Comparison of ENCODE assay signal across 9 mouse cellular contexts in genomic region chr11:21997561-21998140, GRCm38 (mm10). TPM values are rescaled to one million over a fixed set of nuclear protein-coding genes. Genes with fewer than 3 reads are reported as not detected.
DNase-seq lines count a peak whose midpoint lies in the region; ATAC-seq lines count a peak whose summit lies in the region.
"Had no signal": no experiment of that assay in that cellular context is flagged by ENCODE, and none has a peak within 500 bp of the region (broad histone marks: within the 10 kb centered on the region; RNA-seq: fewer than 3 reads in every experiment).

No protein-coding gene starts in this region.

- H3K27ac ChIP-seq in midbrain, embryonic 13.5 days = peak overlapping the region; percentile 86
- no peak overlapping the region for H3K27ac ChIP-seq in neural tube, embryonic 15.5 days (replicated peaks)
- H3K27ac ChIP-seq: neural tube, embryonic 13.5 days had no signal

- no peaks in the 10 kb centered on the region for H3K36me3 ChIP-seq in midbrain, embryonic 13.5 days
- H3K36me3 ChIP-seq in neural tube, embryonic 15.5 days = no peaks in the 10 kb centered on the region
- H3K36me3 ChIP-seq: neural tube, embryonic 13.5 days had no signal

- peak; percentile 9 for DNase-seq in adrenal gland, postnatal 10 days
- no peak for DNase-seq in adrenal gland, postnatal 25 days
- DNase-seq in left cerebral cortex, postnatal 36 days (ENCODE audit: low spot score in 2 of 2) = peak; percentile 17 to 22
- DNase-seq in left cerebral cortex, postnatal 14 days (ENCODE audit: low spot score in 2 of 2) = no peak
- peak; percentile 36 to 47 for DNase-seq in heart, postnatal 10 days
- DNase-seq in gastrocnemius, adult 18-20 months (ENCODE audit: low spot score) = no peak

- intact Hi-C loops in left cerebral cortex, postnatal 36 days (cut with DNase I) = no loop called here
- intact Hi-C loops in left cerebral cortex, postnatal 14 days (cut with DNase I) = no loop called here
- intact Hi-C loops in heart, postnatal 10 days (cut with DNase I) = loop anchor here (10.0 kb wide), 1 partner anchor 207 kb away; no protein-coding TSS in a partner anchor

- ATAC-seq in midbrain, embryonic 13.5 days = no peak
- no peak for ATAC-seq in neural tube, embryonic 15.5 days (ENCODE audit: low FRiP score)

- H3K9ac ChIP-seq in midbrain, embryonic 13.5 days (replicated peaks) = peak overlapping the region; percentile 86
- H3K9ac ChIP-seq in neural tube, embryonic 15.5 days (replicated peaks) = no peak overlapping the region
- H3K9ac ChIP-seq: neural tube, embryonic 13.5 days had no signal

- no peaks in the 10 kb centered on the region for H3K9me3 ChIP-seq in midbrain, embryonic 13.5 days
- H3K9me3 ChIP-seq in neural tube, embryonic 15.5 days (replicated peaks) = no peaks in the 10 kb centered on the region
- H3K9me3 ChIP-seq: neural tube, embryonic 13.5 days had no signal

- peaks cover 84% of the 10 kb centered on the region for H3K4me1 ChIP-seq in midbrain, embryonic 13.5 days (replicated peaks)
- peaks cover 20% of the 10 kb centered on the region for H3K4me1 ChIP-seq in neural tube, embryonic 15.5 days

- WGBS in midbrain, embryonic 13.5 days = 4% methylated on average over 20 of the region's 20 CpGs
- WGBS in neural tube, embryonic 15.5 days = 1% methylated on average over 20 of the region's 20 CpGs

- H3K4me2 ChIP-seq in midbrain, embryonic 13.5 days (replicated peaks) = peak overlapping the region; percentile 76
- H3K4me2 ChIP-seq in neural tube, embryonic 15.5 days = no peak overlapping the region

- H3K27me3 ChIP-seq in midbrain, embryonic 13.5 days = peaks cover 61% of the 10 kb centered on the region
- peaks cover 94% of the 10 kb centered on the region for H3K27me3 ChIP-seq in neural tube, embryonic 15.5 days (replicated peaks)

- H3K4me3 ChIP-seq in midbrain, embryonic 13.5 days (replicated peaks) = peak overlapping the region; percentile 67
- H3K4me3 ChIP-seq in neural tube, embryonic 15.5 days (replicated peaks) = no peak overlapping the region

RNA-seq across cellular contexts. Expression of gene Otx1, which starts 5.0 kb away (rescaled TPM):
- under 1 TPM in 1 of 2 experiments, not detected in 1; 0.09 TPM for total RNA-seq in adrenal gland, postnatal 10 days (2021)
- not detected in 2 replicates for total RNA-seq in adrenal gland, postnatal 25 days (2021)
- 1 to 10 TPM; 6.1 to 6.2 TPM for total RNA-seq in left cerebral cortex, postnatal 36 days (2021)
- 1 to 10 TPM; 6.1 to 9.1 TPM for total RNA-seq in left cerebral cortex, postnatal 14 days (2021)
- total RNA-seq in heart, postnatal 10 days (2021) = not detected
- 23.2 and 23.5 TPM in 2 replicates for polyA plus RNA-seq in midbrain, embryonic 13.5 days (2015; fragmentation: Nextera tagmentation; extraction: Ambion mirVana)
- not detected in 2 replicates for polyA plus RNA-seq in neural tube, embryonic 15.5 days (2015; fragmentation: Nextera tagmentation; extraction: Ambion mirVana)
- total RNA-seq in gastrocnemius, adult 18-20 months (2021) = not detected
- polyA plus RNA-seq: neural tube, embryonic 13.5 days had no signal

Comparison
In these comparisons a context has a peak if more than half of its experiments do, and no peak if none do; other contexts are left out.
1. DNase-seq: peak in adrenal gland, postnatal 10 days (single experiment), left cerebral cortex, postnatal 36 days (2 of 2) and heart, postnatal 10 days (2 of 2); none in adrenal gland, postnatal 25 days (single experiment), left cerebral cortex, postnatal 14 days (0 of 2) and gastrocnemius, adult 18-20 months (single experiment).